Mouse (Mus musculus): ENCODE data around the gene Tnni3.

The Tnni3 gene

DNA sequence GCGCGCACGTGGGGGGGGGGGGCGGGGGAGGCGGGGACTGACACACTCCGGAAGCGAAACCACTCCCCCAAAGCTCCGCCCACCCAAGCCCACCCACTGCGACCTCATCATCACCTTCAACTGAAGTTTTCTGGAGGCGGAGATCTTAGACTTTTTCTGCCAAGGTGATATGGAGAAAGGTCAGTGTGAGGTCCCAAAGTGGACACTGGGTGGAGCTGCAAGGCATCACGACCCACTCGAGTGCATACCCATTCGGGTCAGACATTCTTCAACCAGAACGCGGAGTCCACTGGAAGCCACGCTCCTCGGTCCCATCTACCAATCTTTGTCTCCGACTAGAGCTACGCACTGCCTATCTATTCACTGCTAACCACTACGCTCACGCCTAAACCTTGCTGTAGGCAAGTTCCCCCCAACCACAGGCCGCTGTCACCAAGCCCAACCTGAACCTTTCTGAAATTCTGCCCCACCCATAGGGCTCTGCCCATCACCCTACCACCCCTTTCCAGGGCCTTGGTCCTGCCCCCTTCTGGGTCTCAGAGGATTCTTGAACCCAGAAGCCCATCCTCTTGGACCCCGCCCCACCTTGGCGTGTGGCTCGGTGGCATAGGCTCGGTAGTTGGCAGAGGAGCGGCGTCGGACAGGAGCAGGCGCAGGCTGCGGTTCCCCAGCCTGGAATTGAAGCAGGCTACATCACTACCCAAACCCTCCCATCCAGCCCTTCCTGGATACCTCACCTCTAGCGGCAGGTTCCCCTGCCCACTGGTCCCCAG is 2.6 kb downstream of the Tnni3 start:
- DNase-seq (ENCODE audit: low spot score) = no peak

DNA sequence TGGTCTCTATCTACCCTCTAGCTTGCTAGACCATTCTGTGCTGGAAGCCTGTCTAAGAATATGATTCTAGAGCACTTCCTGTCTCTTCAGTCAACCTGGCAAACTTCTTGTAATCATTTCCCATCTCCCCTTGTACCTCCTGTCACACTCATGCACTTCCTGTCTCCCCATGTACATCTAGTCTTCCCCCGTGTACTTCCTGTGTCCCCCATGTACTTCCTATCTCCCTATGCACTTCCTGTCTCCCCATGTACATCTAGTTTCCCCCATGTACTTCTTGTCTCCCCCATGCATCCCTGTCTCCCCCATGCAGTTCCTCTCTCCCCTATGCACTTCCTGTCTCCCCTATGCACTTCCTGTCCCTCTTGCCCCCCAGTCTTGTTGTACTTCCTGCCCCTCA is 5.5 kb downstream of the Tnni3 start:
- DNase-seq (ENCODE audit: low spot score) = no peak

DNA sequence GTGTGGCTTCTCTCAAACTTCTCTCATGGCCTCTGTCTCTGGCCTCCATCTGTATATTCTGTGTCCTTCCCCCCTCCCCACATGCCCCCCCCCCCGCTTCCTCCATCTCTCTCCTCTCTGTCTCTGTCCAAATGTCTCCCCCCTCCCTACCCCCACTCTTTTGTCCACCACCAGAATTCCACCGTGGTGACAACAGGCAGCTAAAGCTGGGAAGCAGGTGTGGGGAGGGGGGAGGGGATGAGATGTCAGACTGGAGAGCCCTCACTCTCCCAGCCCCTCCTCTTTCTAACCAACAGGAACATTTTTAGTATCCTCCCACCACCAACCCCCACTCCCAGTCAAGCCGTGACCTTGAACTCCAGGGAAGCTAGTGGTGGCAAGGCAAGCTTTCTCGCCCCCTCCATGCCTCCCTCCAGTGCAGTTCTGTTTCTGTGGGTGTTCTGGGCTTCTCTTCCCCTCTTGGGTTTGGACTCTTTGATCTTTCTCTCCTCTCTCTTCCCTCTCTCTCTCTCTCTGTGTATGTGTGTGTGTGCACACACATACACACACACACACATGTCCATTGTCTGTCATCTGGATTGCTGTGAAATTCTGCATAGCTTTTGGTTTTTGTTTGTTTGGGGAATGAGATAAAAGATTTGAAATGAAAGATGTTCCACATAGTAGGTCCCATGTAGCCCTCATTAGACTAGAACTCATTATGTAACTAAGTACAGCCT is 7.5 kb downstream of the Tnni3 start, which contains the start of gene Tnnt1:
TSS of gene Tnnt1 (minus strand) at position 51 of the 719 bp plus-strand sequence.
- DNase-seq (ENCODE audit: low spot score) = no peak

DNA sequence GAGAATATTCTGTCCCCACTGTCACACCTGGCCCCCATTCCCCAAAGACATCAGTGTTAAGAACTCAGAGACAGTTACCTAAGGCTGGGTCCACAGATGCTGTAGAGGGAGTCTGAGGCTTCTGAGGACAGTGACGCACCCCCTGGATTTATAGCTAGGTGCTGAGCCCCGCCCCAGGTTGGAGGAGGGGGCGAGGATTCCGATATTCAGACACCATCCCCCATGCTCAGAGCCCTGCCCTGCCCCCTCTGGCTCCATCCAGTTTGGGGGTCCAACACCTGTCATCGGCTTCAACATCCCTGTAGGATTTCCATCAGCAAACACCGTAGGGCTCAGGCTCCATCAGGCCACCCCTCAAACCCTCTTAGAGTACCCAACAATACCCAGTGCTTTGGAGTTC is 8.2 kb downstream of the Tnni3 start:
- DNase-seq (ENCODE audit: low spot score) = no peak

DNA sequence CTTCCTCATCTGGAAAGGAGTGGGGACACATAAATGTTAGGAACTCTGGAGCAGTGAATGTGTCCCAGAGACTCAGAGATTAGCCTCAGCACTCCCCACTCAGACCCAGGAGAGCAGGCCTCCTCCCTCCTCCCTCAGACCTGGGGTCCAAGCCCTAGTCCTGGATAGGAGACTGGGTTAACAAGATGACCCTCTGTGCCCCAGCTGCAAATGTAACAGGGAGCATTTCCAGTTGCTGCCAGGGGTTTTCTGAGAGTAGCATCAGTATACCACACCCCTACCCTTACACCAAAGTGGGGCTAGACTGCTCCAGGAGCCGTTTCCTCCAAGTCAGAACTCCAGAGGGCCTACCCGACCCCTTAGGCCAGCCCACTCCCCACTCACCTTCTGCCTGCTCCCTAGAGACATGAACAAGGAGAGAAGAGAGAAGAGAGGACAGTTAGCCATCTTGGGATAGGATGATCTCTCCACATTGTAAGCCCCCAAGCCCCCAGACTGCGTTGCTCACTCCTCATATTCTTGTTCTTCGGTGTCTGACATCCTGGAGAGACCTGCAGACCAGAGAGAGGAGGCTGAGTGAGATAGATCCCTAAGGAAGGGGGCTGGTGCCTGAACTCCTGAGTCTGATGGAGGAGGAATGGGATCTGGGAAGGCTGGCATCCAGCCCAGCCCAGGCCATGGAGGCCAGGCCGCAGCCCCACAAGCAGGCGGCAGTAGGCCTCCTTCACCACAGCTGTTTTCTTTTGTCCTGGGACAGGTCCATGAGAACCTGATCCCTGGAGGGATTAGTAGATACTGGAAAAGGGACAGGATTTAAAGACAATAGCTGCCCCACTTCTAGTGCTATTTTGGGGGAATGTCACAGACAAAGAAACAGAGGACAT is 10.0 kb downstream of the Tnni3 start:
- no peak for DNase-seq (ENCODE audit: low spot score)

DNA sequence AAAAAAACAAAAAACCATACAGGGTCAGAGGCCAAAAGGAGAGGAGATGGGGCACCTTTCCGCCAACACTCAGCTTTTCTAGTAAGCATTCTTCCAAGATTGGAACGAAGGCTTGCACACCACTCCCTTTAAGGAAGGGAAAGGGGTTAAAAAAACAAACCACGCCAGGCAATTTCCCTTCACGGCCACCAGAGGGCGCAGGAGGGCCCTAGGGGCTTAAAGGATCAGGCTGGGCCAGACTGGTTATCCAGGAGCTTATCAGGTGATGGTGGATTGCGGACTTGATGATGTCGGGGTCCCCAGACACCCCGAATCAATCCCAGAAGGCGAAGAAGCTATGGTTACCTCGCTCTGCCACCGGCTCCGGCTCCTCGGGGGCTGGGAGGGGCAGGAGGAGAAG is 10.8 kb downstream of the Tnni3 start:
- peak; percentile 37 for DNase-seq (ENCODE audit: low spot score)

DNA sequence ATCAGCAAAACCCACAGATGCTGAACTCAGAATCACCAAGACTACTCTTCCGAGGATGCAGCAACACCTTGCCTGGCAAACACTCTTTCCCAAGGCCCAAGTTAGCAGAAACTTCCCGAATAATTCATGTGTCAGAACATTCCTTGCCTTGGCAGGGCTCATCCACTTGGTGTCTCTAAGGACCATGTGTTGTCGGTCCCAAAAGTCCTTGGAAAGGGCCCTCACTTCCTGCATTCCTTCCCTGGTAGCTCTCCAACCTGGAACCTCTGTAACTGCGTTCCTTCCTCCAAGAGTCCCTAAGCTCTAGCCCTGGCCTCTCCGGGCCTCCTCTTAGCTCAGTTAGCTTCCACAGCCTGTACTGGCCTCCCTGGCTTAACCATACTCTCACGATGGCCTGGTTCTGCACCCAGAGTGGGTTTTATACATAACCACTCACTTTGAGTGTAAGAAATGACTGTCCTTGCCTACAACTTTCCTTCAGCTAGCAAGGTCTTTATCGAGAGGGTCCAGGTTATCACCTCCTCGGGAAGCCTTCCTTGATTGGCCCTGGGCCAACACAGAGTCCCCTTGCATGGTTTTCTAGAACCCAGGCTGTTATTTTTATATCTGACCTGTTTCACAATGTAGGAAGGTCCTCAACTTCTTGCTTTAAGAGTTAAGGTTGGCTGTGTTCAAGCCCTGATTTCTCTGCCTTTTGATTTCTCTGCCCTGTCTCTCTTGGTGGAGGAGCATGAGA is 12.4 kb downstream of the Tnni3 start:
- DNase-seq (ENCODE audit: low spot score) = no peak

DNA sequence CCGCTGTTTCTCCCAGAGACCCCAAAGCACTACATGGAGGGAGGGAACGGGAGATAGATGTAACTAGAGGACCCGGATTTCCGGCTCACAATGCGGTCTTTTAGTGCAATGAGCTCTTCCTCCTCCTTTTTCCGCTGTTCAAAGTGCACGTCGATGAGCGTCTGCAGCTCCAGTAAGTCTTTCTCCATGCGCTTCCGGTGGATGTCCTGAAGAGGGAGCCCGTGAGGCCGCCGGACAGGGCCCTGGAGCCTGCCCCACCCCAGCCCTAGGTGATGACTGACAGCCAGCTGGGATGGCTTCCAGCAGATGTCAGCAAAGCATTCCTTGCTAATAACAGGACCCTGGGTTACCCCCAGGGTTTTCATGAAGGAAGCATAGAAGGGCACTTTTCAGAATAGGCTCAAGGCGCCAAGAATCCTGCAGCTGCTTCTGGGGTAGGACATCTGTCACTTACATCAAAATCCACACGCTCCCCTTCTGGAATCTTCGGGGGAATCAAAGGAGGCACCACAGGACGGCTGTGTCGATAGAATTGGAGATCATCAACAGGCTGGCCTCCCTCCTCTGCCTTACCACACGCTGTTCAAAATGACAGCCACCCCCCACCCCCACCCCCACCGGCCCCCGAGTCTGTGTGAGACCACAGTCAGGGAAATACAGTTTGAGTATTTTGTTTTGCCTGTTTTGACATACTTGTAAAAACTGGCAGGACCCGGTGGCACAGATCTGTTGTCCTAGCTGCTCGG is 14.0 kb downstream of the Tnni3 start:
- peak; percentile 54 for DNase-seq (ENCODE audit: low spot score)

DNA sequence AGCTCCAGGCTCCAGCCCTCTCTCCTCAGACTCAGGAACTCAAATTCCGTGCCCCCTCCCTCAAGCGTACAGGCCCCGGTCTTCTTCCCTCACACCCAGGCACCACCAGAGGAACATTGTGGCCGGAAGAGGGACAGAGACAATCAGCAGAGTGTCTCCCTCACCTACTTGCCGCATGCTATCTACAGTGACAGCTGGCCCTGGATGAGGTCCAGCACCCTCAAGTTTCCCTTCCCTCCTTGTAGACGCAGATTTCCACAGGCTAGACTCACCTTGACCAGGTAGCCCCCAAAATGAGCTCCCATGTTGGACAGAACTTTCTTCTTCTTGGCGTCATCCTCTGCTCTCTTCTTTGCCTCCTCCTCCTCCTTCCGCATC is 15.3 kb downstream of the Tnni3 start:
- DNase-seq (ENCODE audit: low spot score) = no peak

DNA sequence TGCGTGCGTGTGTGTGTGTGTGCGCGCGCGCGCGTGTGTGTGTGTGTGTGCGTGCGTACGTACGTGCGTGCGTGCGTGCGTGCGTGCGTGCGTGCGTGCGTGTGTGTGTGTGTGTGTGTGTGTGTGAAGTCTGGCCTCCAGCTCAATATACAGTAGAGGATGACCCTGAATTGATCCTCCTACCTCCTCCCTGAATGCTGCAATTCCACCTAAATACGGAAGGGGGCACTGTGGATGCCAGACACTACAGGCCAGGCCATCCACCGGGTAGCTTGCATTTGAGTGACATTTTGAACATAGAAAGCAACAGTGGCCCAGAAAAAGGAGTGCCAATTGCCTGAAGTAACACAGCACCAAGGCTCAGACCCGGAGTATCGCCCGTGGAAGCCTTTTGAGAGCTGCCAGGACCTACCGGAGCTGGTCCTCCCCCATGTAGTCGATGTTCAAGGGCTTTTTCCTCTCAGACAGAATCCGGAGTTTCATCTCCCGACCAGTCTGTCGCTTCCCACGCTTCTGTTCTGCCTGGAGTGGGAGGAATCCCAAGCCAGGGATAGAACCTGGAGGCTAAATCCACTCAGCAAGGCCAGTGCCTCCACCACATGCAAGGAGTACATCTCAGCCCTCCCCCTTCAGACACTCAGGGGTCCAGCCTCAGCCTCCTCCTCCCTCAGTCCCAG is 15.8 kb downstream of the Tnni3 start:
- DNase-seq (ENCODE audit: low spot score) = no peak

DNA sequence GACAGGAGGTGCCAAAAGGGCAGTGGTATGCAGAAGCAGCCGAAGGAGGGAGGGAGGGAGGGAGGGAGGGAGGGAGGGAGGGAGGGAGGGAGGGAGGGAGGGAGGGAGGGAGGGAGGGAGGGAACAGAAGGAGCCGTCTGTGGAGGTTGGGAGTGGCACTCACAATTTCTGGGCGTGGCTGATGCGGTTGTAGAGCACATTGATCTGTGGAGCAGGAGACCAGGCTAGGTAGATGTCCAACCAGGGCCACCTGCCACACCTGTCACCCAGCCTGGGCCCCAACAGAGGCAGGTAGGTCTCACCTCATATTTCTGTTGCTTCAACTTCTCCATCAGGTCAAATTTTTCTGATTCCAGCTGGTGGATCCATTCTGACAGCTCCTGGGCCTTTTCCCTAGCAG is 16.8 kb downstream of the Tnni3 start:
- DNase-seq (ENCODE audit: low spot score) = no peak

DNA sequence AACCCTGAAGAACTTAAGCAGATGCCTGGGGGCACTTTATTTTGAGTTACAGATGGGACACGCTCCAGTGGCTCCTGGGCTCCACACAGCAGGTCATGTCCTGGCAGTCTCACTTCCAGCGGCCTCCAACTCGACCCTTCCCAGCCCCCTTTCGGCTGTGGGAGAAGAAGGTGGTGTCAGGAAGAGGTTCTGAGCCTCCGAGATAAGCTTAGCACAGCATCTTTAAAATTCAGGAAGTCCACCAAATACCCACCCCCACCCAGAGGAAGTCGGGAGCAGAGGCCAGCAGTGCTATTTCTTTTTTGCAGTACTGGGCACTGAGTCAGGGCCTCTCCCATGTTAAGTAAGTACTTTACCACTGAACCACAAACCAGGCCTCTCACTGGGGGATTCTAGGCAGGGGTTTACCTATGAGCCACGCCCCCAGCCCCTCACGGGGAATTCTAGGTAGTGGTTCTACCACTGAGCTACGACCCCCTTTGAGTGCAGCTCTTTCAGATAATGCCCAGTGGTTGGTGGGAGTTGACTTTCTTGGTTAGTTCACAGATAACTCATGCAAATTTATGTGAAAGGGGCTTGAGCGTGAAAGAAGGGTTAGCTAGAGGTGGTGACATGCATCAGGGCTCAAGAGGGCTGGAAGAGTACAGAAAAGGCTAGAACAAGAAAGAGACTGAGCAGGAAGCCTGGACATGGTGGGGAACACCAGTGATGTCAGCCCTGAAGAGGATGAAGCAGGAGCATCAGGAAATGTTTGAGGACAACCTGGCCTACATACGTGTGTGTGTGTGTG is 19.2 kb downstream of the Tnni3 start:
- DNase-seq (ENCODE audit: low spot score) = no peak

DNA sequence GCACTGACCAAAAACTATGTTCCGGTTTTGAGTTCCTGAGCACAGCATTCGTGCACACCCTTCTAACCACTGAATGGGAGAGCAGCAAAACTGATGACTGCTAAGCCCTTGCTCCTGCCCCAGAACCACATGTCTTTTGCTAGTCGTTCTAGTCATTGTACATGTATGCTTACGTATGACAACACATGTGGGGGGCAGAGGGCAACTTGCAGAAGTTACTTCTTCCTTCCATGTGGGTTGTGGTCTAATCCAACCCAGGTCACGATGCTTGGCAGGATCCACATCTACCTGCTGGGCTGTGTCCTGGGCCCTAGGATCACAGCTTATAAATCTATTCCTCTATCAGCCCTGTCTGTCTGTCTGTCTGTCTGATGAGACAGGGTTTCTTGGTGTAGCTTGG is 20.2 kb downstream of the Tnni3 start:
- no peak for DNase-seq (ENCODE audit: low spot score)

DNA sequence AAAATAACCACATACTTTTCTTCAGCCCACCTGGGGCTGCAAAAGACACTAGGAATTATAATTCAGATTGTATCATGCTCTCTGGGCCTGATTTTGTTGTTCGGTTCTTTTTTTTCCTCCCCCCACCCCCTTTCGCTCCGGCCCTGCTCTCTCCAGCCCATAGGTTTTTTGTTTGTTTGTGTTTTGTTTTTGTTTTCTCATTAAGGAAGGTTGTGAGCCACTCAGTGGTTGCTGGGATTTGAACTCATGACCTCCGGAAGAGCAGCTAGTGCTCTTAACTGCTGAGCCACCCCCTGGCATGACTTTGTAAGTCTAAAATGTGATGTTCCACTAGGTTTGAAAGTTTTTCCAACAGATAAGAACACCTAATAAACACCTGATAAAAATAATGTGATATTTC is 20.9 kb downstream of the Tnni3 start:
- DNase-seq (ENCODE audit: low spot score) = no peak

DNA sequence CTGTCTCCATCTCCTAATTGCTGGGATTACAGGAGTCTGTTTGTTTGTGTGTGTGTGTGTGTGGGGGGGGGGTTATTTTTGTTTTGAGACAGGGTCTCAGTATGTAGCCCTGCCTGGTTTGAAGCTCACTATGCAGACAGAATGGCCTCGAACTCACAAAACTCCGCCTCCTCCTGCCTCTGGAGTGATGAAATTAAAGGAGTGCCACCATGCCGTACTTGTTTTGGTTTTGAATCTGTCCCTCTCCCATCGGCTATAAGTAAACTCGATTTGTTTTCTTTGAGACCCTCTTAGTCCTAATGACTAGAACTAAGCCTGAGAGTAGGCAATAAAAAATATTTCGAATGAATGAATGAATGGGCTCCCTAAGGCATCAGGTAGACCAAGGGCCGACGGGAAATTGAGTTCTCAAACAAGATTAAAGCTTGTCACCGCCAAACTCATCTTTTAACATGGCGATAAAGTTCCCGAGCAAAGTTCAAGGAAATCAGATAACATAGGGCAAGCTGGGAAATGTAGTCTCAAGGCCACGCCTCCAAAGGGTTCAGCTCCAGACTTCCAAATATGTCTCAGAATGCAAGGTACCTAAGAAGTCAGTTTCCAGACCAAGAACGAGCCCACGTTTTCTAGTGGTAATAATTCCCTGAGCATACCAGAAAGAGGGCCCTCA is 21.5 kb downstream of the Tnni3 start:
- DNase-seq (ENCODE audit: low spot score) = no peak

DNA sequence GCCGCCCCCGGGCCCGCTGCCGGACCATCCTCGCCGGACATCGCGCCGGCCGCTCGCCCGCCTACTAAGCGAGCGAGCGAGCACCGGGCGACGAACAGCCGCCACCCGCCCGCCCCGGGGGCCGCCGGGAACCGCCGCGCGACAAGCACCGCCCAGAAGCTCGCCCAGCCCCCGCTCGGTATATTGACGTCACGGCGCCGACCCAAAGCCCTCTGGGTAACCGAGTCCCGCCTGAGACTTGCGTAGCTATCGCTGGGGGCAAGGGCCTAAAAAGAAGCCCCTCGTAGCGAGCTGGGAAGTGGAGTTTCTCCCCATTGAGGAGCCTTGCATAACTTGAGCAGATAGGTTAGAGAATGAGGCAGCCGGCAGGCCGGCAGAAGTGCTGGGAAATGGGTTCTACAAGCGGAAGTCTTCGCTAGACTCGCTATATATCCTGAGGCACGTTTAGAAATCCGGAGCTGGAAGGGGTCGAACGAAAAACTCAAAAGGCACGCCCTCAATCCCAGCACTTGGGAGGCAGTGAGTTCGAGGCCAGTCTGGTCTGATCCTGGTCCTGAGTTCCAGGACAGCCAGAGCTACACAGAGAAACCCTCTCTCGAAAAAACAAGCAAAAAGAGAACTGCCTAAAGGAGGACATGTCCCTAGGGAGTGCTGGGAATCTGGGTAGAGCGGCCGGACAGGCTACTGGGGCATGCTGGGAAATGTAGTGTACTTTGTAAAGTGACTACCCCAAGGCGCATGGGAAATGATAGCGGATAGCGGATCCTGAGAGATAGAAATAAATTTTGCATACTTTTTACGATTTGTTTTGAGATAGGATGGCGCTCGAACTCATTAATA is 22.3 kb downstream of the Tnni3 start, which contains the start of gene Ppp1r12c:
TSS of gene Ppp1r12c (minus strand) at position 123 of the 840 bp plus-strand sequence.
- DNase-seq (ENCODE audit: low spot score) = peak; percentile 91

DNA sequence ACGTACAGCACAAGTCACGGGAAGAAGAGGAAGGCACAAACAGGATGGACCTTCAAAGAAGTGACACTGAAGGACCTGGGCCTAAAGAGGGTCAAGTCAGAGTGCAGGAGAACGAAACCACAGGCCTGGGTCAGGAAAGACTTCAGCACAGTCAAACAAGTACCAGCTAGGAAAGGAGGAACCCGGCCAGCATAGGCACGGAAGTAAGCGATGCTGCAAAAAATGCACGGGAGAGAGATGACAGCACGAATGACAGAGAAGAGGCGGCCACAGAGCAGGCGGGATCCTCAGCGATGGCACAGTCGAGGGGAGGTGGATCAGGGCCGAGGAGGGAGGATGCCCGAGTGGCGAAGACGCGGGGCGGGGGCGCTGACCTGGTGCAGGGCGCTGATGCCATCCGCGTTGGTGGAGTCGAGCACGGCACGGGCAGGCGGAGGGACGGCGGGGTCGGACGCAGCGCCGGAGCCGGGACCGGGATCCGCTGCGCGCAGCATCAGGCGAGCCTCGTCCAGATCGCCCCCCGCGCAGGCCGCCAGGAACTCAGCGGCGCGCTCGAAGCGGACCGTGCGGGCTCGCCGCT is 23.0 kb downstream of the Tnni3 start:
- peak; percentile 51 for DNase-seq (ENCODE audit: low spot score)

DNA sequence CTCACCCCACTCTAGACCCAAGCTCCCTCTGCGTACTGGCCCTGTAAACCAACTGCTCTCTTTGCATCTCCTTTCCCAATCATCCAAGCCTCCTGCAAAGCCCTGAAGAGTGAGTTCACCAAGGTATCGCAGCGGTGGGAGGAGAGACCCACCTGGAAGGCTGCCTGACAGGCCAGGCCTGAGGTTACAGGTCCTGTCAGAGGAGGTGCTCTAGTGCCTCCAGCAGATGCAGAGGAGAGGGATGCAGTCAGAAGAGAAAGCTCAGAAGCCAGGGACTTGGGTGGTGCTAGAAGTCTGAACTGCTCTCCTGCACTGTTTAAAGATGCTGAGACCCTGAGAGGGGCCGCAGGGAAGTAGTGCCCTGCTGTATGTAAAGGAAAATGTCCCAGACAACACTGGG is 25.0 kb downstream of the Tnni3 start:
- no peak for DNase-seq (ENCODE audit: low spot score)

All from spleen, adult 12 weeks (tissue).